Mouse (Mus musculus): ENCODE measurements at regions not wholly inside any gene's neighbourhood (a gene's known extent, or its start where the extent isn't known, plus 50 kb on each side); places are given as distances from the start of the nearest gene placed in this dataset.

DNA sequence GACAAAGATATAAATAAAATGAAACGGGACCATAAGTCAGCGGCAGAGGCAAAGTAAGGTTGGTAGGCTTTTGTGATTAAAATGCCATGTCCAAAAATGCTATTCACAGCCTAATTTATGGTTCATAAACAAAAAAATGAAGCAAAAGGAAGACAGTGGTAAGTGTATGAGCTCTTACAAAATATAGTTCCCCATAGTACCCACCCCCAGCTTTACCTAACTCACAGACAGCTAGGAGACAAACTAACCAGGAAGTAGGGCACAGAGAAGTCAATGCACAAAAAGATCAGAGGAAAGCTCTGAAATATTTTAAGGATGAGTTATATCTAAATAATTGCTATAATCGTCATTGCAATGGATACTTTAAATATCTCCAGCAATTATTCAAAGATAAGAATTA lies 249.9 kb downstream of the Mex3b start:
- TF ChIP-seq CTCF (IDR thresholded peaks at IDR 0.05; ENCODE audit: low read depth) (no peak), EP300 (IDR thresholded peaks at IDR 0.05; ENCODE audit: low read depth) (no peak)
